ENCODE assay signal across 20 mouse cellular contexts in the genomic region with DNA sequence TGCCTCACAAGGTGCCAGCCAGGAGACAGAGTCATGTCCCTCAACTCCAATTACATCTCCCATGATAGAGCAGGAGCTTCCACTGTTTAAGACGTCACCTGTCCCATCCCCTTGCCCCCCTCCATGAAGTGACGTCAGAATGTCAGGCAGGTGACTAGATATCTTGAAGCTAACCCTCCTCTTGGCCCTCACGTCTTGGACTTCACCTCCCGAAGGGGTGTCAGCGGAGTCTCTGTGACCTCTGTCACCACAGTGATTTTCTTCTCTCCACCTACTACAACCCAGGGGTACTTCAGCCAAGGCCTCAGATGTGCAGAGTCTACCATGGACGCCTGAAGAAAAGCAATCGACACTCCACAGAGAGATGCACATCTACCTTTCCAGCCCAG. TPM values are rescaled to one million over a fixed set of nuclear protein-coding genes. Genes with fewer than 3 reads are reported as not detected.
DNase-seq lines count a peak whose midpoint lies in the region; ATAC-seq lines count a peak whose summit lies in the region.
"Had no signal": no experiment of that assay in that cellular context is flagged by ENCODE, and none has a peak within 500 bp of the region (broad histone marks: within the 10 kb centered on the region; RNA-seq: fewer than 3 reads in every experiment).

No protein-coding gene starts in this region.

- H3K9ac ChIP-seq in liver, embryonic 15.5 days, result no peak overlapping the region
- H3K9ac ChIP-seq in liver, embryonic 12.5 days, result no peak overlapping the region
- H3K9ac ChIP-seq in forebrain, embryonic 12.5 days, result no peak overlapping the region
- H3K9ac ChIP-seq in forebrain, embryonic 15.5 days (replicated peaks), result no peak overlapping the region
- H3K9ac ChIP-seq in midbrain, embryonic 13.5 days (replicated peaks), result no peak overlapping the region
- H3K9ac ChIP-seq: limb, embryonic 12.5 days; lung, embryonic 14.5 days; neural tube, embryonic 13.5 days; stomach, embryonic 15.5 days had no signal

- H3K4me1 ChIP-seq in liver, embryonic 15.5 days (replicated peaks), result peaks cover 25% of the 10 kb centered on the region
- H3K4me1 ChIP-seq in liver, embryonic 12.5 days, result peaks cover 15% of the 10 kb centered on the region
- peaks cover 59% of the 10 kb centered on the region for H3K4me1 ChIP-seq in forebrain, embryonic 12.5 days
- H3K4me1 ChIP-seq in forebrain, embryonic 15.5 days, result peaks cover 49% of the 10 kb centered on the region
- peaks cover 58% of the 10 kb centered on the region for H3K4me1 ChIP-seq in midbrain, embryonic 13.5 days (replicated peaks)

- 65% methylated on average over 7 of the region's 7 CpGs for WGBS in liver, embryonic 15.5 days (ENCODE audit: insufficient replicate concordance)
- 58% methylated on average over 7 of the region's 7 CpGs for WGBS in liver, embryonic 12.5 days (ENCODE audit: insufficient replicate concordance)
- 50% methylated on average over 7 of the region's 7 CpGs for WGBS in forebrain, embryonic 12.5 days
- 53% methylated on average over 7 of the region's 7 CpGs for WGBS in forebrain, embryonic 15.5 days
- WGBS in midbrain, embryonic 13.5 days, result 48% methylated on average over 7 of the region's 7 CpGs

- H3K36me3 ChIP-seq in liver, embryonic 15.5 days (replicated peaks), result no peaks in the 10 kb centered on the region
- H3K36me3 ChIP-seq in liver, embryonic 12.5 days, result no peaks in the 10 kb centered on the region
- 0 out of 2 replicates have a peak, but pooled peaks cover 4% of the 10 kb centered on the region for H3K36me3 ChIP-seq in forebrain, embryonic 12.5 days (replicated peaks)
- H3K36me3 ChIP-seq in forebrain, embryonic 15.5 days, result no peaks in the 10 kb centered on the region
- no peaks in the 10 kb centered on the region for H3K36me3 ChIP-seq in midbrain, embryonic 13.5 days
- H3K36me3 ChIP-seq: neural tube, embryonic 13.5 days; stomach, embryonic 15.5 days had no signal

- no peaks in the 10 kb centered on the region for H3K27me3 ChIP-seq in liver, embryonic 15.5 days
- H3K27me3 ChIP-seq in liver, embryonic 12.5 days (replicated peaks), result peaks cover 25% of the 10 kb centered on the region
- peaks cover 8% of the 10 kb centered on the region; the same call in 1 of the 2 replicates for H3K27me3 ChIP-seq in forebrain, embryonic 12.5 days
- no peaks in the 10 kb centered on the region for H3K27me3 ChIP-seq in forebrain, embryonic 15.5 days
- H3K27me3 ChIP-seq in midbrain, embryonic 13.5 days, result peaks cover 17% of the 10 kb centered on the region
- H3K27me3 ChIP-seq: limb, embryonic 12.5 days had no signal

- no peak overlapping the region for H3K4me3 ChIP-seq in liver, embryonic 15.5 days (replicated peaks)
- H3K4me3 ChIP-seq in liver, embryonic 12.5 days, result no peak overlapping the region
- no peak overlapping the region for H3K4me3 ChIP-seq in forebrain, embryonic 12.5 days (replicated peaks)
- H3K4me3 ChIP-seq in forebrain, embryonic 15.5 days, result no peak overlapping the region
- H3K4me3 ChIP-seq in midbrain, embryonic 13.5 days (replicated peaks), result no peak overlapping the region
- H3K4me3 ChIP-seq: heart, embryonic 13.5 days; limb, embryonic 12.5 days; neural tube, embryonic 13.5 days; stomach, embryonic 15.5 days had no signal

- DNase-seq in spleen, postnatal 4 days (ENCODE audit: low spot score in 2 of 2), result no peak
- DNase-seq: cerebellum, adult 8-10 months; gastrocnemius, postnatal 14 days; heart, adult 18-20 months; kidney, postnatal 36 days; lung, embryonic 14.5 days; lung, postnatal 36 days; right cerebral cortex, postnatal 25 days; thymus, adult 18-20 months; thymus, postnatal 4 days had no signal

- H3K9me3 ChIP-seq in liver, embryonic 15.5 days (replicated peaks), result no peaks in the 10 kb centered on the region
- no peaks in the 10 kb centered on the region for H3K9me3 ChIP-seq in liver, embryonic 12.5 days (replicated peaks)
- H3K9me3 ChIP-seq in forebrain, embryonic 12.5 days, result 0 out of 2 replicates have a peak, but pooled peaks cover 3% of the 10 kb centered on the region
- H3K9me3 ChIP-seq in forebrain, embryonic 15.5 days, result no peaks in the 10 kb centered on the region
- H3K9me3 ChIP-seq in midbrain, embryonic 13.5 days, result no peaks in the 10 kb centered on the region
- H3K9me3 ChIP-seq: heart, embryonic 13.5 days; neural tube, embryonic 13.5 days; stomach, embryonic 15.5 days had no signal

- peak overlapping the region; percentile 44 for H3K4me2 ChIP-seq in liver, embryonic 15.5 days
- no peak overlapping the region for H3K4me2 ChIP-seq in liver, embryonic 12.5 days
- H3K4me2 ChIP-seq in forebrain, embryonic 12.5 days, result no peak overlapping the region
- no peak overlapping the region for H3K4me2 ChIP-seq in forebrain, embryonic 15.5 days (replicated peaks)
- H3K4me2 ChIP-seq in midbrain, embryonic 13.5 days (replicated peaks), result 0 out of 2 replicates have a peak overlapping the region, but pooled peaks have one; percentile 13
- H3K4me2 ChIP-seq: heart, embryonic 13.5 days; limb, embryonic 12.5 days; lung, embryonic 14.5 days; neural tube, embryonic 13.5 days; stomach, embryonic 15.5 days had no signal

- H3K27ac ChIP-seq in liver, embryonic 15.5 days (replicated peaks), result no peak overlapping the region
- no peak overlapping the region for H3K27ac ChIP-seq in liver, embryonic 12.5 days
- H3K27ac ChIP-seq in forebrain, embryonic 12.5 days, result peak overlapping the region; percentile 92
- peak overlapping the region; percentile 81 for H3K27ac ChIP-seq in forebrain, embryonic 15.5 days (replicated peaks)
- H3K27ac ChIP-seq in midbrain, embryonic 13.5 days, result peak overlapping the region; percentile 82
- H3K27ac ChIP-seq: limb, embryonic 12.5 days; stomach, embryonic 15.5 days had no signal

- no peak for ATAC-seq in liver, embryonic 15.5 days (ENCODE audit: insufficient read depth)
- ATAC-seq in liver, embryonic 12.5 days, result no peak
- ATAC-seq in forebrain, embryonic 12.5 days (ENCODE audit: low FRiP score), result no peak
- no peak for ATAC-seq in forebrain, embryonic 15.5 days (replicated peaks)
- ATAC-seq in midbrain, embryonic 13.5 days, result no peak
- ATAC-seq in inflammation-experienced regulatory T-cells, adult 6 months, result no peak

RNA-seq across cellular contexts. Expression of gene Prdm16, which starts 32.2 kb away (rescaled TPM):
- 1.5 and 2.0 TPM in 2 replicates for polyA plus RNA-seq in liver, embryonic 15.5 days (2015; fragmentation: Nextera tagmentation; extraction: Ambion mirVana)
- polyA plus RNA-seq in liver, embryonic 12.5 days (2016; fragmentation: Nextera tagmentation; extraction: Ambion mirVana), result 2.4 and 2.7 TPM in 2 replicates
- 40.5 and 49.4 TPM in 2 replicates for polyA plus RNA-seq in forebrain, embryonic 12.5 days (2016; fragmentation: Nextera tagmentation; extraction: Ambion mirVana)
- 32.7 and 33.5 TPM in 2 replicates for polyA plus RNA-seq in forebrain, embryonic 15.5 days (2015; fragmentation: Nextera tagmentation; extraction: Ambion mirVana)
- polyA plus RNA-seq in midbrain, embryonic 13.5 days (2015; fragmentation: Nextera tagmentation; extraction: Ambion mirVana), result 8.7 and 12.5 TPM in 2 replicates
- polyA plus RNA-seq in inflammation-experienced regulatory T-cells, adult 6 months (2017; shearing (Covaris generic)), result 1 to 10 TPM in 1 of 3 experiments, under 1 TPM in 2; 0.58 to 5.2 (median 0.91) TPM

Comparison
In these comparisons a context has a peak if more than half of its experiments do, and no peak if none do; other contexts are left out.
1. H3K4me2 ChIP-seq: peak in liver, embryonic 15.5 days (single experiment) and midbrain, embryonic 13.5 days (single experiment); none in liver, embryonic 12.5 days (single experiment), forebrain, embryonic 12.5 days (single experiment) and forebrain, embryonic 15.5 days (single experiment).
2. H3K27ac ChIP-seq: peak in forebrain, embryonic 12.5 days (single experiment), forebrain, embryonic 15.5 days (single experiment) and midbrain, embryonic 13.5 days (single experiment); none in liver, embryonic 15.5 days (single experiment) and liver, embryonic 12.5 days (single experiment).